Mouse (Mus musculus) brain, embryonic 14.5 days (tissue): ENCODE data around the gene Clec11a. TPM values are rescaled to one million over a fixed set of nuclear protein-coding genes. Genes with fewer than 3 reads are reported as not detected.

Experiments used
- DNase-seq: peaks from one replicate; pipeline ENCODE4 v3.0.0-alpha.2; 2011; ENCODE audit warnings: low read depth
- CTCF ChIP-seq: fragments of 200-500 bp; IDR thresholded peaks from 2 replicates; pipeline ENCODE4 v1.5.1; 2012; ENCODE audit warnings: inconsistent platforms, mild to moderate bottlenecking, moderate library complexity, borderline replicate concordance; ENCODE audit not compliant: insufficient read depth, insufficient read length; ENCODE audit errors: extremely low read depth
- POLR2A ChIP-seq: fragments of 200-500 bp; IDR thresholded peaks from 2 replicates; pipeline ENCODE4 v1.6.1; 2012; ENCODE audit warnings: mild to moderate bottlenecking, inconsistent platforms, borderline replicate concordance; ENCODE audit not compliant: poor library complexity, insufficient read depth, insufficient read length, severe bottlenecking; ENCODE audit errors: extremely low read depth
- polyA plus RNA-seq: library from polyadenylated mRNA; depleted of rRNA; stranded (reverse); fragments of >200 nt; gene quantifications from 2 replicates; pipeline ENCODE4 v1.2.3, GENCODE M21; 2012

The Clec11a gene
- polyA plus RNA-seq, 1 experiment = 3.6 TPM

GRCm38 (mm10) chr7:44341714-44342113 is 35.0 kb upstream of the Clec11a start:
- no peak for TF ChIP-seq POLR2A
- no peak for TF ChIP-seq CTCF
- no peak for DNase-seq

- no peak for DNase-seq
- no peak for TF ChIP-seq POLR2A
- no peak for TF ChIP-seq CTCF
Observed at GRCm38 (mm10) chr7:44341119-44341518, 34.4 kb upstream of the Clec11a start.

DNA sequence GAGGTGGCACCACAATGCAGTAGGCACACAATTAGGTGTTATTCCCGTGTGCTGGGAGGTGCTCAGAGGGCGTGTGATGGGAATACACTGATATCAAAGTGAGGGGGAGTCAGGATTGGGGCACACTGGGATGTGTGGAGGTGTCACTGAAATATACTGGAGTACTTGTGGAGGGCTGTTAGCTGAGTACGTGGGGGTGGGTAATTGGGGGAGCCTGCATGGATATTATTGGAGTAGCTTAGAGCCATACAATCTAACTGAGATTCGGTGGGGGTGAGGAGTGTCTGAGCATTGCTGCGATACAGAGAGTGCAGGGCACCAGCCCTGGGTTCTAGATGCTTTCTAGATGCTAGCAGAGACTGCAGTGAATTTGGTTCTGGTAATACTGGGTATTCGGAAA is 33.5 kb upstream of the Clec11a start:
- no peak for DNase-seq
- TF ChIP-seq POLR2A (no peak), CTCF (no peak)

- DNase-seq = peak; percentile 22
- TF ChIP-seq CTCF (no peak), POLR2A (no peak)
Observed at GRCm38 (mm10) chr7:44337121-44337849, 30.6 kb upstream of the Clec11a start.

DNA sequence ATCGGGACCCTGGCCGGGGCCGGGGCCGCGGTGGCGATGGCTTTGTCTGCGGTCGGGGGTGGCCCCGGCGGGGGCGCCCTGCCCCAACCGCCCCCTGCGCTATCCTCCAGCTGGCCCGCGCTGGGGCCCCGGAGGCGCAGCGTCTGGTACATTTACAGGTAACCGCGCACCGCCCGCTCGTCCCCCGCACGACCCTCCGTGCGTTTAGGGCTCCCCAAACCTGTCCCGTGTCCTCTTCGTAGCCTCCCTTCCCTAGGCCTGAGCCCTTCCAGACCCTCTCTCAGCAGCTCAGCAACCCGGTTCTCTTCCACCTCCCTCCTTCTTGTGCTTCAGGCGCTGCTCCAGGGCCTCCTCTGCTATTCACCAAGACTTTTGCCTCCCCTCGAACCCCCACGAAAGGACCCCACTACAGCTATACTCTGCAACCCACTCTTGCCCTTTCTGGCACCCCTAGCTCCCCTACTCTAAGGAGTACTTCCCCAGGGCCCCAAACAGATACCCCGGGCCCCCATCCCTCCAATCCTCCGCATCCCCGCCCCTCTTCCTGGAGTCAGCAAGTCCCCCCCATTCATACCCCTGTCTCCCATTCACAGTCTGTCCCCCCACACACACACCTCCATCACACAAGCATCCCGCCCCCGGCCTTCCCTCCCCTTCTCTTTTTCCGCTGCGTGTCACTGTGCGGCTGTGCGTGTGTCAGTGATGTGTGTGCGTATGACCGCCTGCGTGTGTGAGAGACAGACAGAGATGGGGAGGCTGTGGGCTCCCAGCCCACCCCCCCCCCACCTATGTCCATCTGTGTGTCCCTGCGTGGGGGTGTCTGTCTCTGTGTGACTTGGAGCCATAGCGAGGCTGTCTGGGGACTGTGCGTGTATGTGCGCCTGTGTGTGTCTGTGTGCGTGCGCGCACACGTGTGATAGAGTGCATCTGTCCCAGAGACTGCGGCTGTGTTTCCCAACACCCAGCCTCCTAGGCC is 29.6 kb upstream of the Clec11a start:
- DNase-seq = peak; percentile 79
- TF ChIP-seq POLR2A (no peak), CTCF (no peak)

DNA sequence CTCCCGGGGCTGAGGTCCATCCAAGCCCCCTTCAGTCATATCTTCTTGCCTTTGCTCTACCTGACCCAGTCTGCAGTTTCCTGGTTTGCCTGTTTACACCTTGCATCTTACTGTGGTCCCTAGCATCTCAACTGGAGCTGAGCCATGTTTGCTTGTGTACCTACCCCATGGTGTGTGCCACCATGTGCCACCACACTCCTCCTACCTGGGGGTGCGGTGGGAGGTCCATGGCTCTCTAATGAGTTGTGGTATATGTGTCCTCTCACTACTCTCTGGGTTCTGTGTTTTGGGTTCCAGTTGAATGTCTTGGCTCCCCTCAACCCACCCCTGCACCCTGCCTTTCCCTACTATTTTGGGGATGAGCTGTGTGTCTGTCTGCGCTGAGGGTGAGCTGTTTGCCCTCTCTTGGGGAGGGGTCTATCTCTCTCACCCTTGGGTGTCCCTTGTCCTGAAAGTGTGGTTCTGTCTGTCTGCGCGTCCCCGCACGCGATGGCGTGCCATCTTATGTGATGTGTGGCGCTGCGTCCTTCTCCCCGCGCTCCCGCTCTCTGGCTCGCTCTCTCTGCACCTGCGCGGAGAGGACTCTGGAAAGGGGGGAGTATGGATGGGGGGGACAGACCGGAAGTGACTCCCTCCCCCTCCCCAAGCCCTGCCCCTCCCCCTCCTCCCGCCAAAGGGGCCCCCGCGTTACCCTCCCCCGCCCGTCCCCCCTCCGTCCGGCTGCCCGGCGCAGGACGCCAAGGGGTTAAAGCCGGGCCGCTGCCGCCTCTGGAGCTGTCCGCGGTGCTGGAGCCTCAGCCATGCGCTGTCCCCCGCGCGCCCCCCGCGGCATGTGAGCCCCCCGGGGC is 28.6 kb upstream of the Clec11a start:
- DNase-seq = peak; percentile 88
- TF ChIP-seq CTCF = no peak
- TF ChIP-seq POLR2A = no peak

DNA sequence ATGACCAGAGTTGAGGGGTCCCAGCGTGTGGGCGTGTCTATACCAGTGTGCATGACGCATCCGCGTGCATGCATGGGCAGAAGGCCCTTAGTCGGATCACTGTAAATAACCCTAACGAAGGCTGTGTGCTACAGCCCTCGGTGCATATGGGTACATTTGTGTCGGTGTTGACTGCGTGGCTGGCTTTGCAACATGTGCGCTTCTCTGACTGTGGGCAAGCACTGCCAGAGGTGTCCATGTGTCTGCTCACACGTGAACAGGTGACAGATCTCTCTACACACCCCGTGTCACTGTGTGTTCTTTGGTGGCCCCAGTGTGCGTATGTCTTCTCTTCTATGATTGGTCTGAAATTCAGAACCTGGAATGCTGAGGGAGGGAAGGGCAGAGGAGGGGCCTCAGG is 27.4 kb upstream of the Clec11a start:
- DNase-seq = no peak
- TF ChIP-seq CTCF (no peak), POLR2A (no peak)

GRCm38 (mm10) chr7:44332336-44332735 is 25.6 kb upstream of the Clec11a start:
- no peak for TF ChIP-seq POLR2A
- no peak for TF ChIP-seq CTCF
- no peak for DNase-seq

GRCm38 (mm10) chr7:44326614-44327013 is 19.9 kb upstream of the Clec11a start:
- TF ChIP-seq POLR2A (no peak), CTCF (no peak)
- no peak for DNase-seq

DNA sequence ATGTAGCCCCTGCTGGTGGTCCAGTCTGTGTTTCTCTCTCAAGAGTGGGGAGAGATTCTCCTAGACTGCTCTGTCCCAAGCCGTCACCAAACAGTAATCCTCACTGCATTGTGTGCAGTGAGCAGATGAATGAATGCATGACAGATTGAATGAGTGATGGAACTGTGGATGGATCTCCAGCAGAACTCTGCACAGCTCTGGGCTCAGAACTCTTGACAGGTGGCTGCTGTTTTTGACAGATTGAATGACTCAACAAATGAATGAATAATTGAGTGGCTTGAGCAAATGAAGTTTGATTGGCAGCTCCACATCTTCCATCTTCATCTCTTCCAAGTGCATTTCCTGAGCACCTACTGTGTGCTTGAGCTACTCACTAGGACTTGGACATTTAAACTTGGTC is 15.6 kb upstream of the Clec11a start:
- TF ChIP-seq POLR2A = no peak
- no peak for TF ChIP-seq CTCF
- no peak for DNase-seq

DNA sequence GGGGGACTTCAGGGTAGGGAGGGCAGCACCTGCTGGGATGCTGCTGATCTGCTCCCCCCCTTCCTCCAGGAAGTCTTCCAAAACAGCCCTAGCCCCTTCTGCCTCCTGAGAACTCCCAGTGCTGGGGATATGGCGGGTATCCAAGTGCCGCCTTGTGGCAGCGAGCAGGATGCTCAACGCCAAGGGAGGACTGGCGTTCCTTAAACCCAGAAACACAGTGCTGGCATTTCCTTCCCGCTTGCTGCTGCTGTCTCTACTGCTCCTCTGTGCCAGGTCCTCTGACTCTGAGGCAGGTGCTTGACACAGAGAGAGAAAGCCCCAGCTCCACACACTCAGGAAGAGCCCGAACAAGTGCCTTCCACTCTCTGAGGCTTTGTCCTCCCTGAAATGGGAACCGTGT is 14.2 kb upstream of the Clec11a start:
- TF ChIP-seq POLR2A (no peak), CTCF (peak; percentile 16; the same call in 1 of the 2 replicates)
- peak; percentile 75 for DNase-seq

GRCm38 (mm10) chr7:44317913-44318312 is 11.2 kb upstream of the Clec11a start:
- DNase-seq = peak; percentile 48
- peak; percentile 67 for TF ChIP-seq CTCF
- no peak for TF ChIP-seq POLR2A

- TF ChIP-seq CTCF (no peak), POLR2A (no peak)
- no peak for DNase-seq
Observed at GRCm38 (mm10) chr7:44312484-44312883, 5.8 kb upstream of the Clec11a start.

- DNase-seq = no peak
- TF ChIP-seq CTCF = no peak
- TF ChIP-seq POLR2A = no peak
Observed at GRCm38 (mm10) chr7:44311713-44312304, 5.1 kb upstream of the Clec11a start.
